Mouse (Mus musculus) liver, adult 2 months (tissue): ENCODE results near the gene Rrp7a. TPM values are rescaled to one million over a fixed set of nuclear protein-coding genes. Genes with fewer than 3 reads are reported as not detected.
A peak's percentile ranks its signal among the peaks of the same experiment; 100 is the strongest.

Experiments used
- DNase-seq: peaks from one replicate; pipeline ENCODE4 v3.0.0-alpha.2; 2011; ENCODE audit warnings: low read depth, low spot score; ENCODE audit errors: extremely low read depth
- H3K27ac ChIP-seq: fragments of 200-500 bp; replicated peaks from 2 replicates; pipeline ENCODE4 v1.5.1; 2012; ENCODE audit warnings: low read depth, mild to moderate bottlenecking, control low read depth, inconsistent platforms, low read length; ENCODE audit not compliant: insufficient read depth
- H3K27me3 ChIP-seq: fragments of 200-500 bp; 2 replicates; pipeline ENCODE4 v1.6.1; 2012; ENCODE audit warnings: mild to moderate bottlenecking, moderate library complexity, low read length, inconsistent platforms; ENCODE audit not compliant: control insufficient read depth, insufficient read depth
- H3K36me3 ChIP-seq: fragments of 200-500 bp; 2 replicates; pipeline ENCODE4 v1.6.1; 2012; ENCODE audit warnings: low read length, inconsistent platforms; ENCODE audit not compliant: control insufficient read depth, insufficient read depth
- H3K4me1 ChIP-seq: fragments of 200-500 bp; 2 replicates; pipeline ENCODE4 v1.6.1; 2011; ENCODE audit warnings: low read length; ENCODE audit not compliant: control insufficient read depth, insufficient read depth
- H3K4me3 ChIP-seq: fragments of 200-500 bp; 2 replicates; pipeline ENCODE4 v1.5.1; 2011; ENCODE audit warnings: low read depth, mild to moderate bottlenecking, control low read depth, low read length, moderate library complexity; ENCODE audit not compliant: insufficient read depth
- H3K79me2 ChIP-seq: fragments of 200-500 bp; 2 replicates; pipeline ENCODE4 v1.6.1; 2012; ENCODE audit warnings: inconsistent platforms, mild to moderate bottlenecking, low read length, moderate library complexity; ENCODE audit not compliant: control insufficient read depth, insufficient read depth
- H3K9ac ChIP-seq: fragments of 200-500 bp; 2 replicates; pipeline ENCODE4 v1.6.1; 2012; ENCODE audit warnings: low read depth, mild to moderate bottlenecking, control low read depth, inconsistent platforms, low read length
- CTCF ChIP-seq: fragments of 200-500 bp; IDR thresholded peaks from 2 replicates; pipeline ENCODE4 v1.5.1; 2011; ENCODE audit warnings: low read depth, low read length, control low read depth
- POLR2A ChIP-seq: fragments of 200-500 bp; IDR thresholded peaks from 2 replicates; pipeline ENCODE4 v1.6.1; 2011; ENCODE audit warnings: low read length, control low read depth; ENCODE audit not compliant: insufficient read depth; ENCODE audit errors: extremely low read depth
- WGBS: fragments of 180-500 bp; shearing (Covaris S2); methylation state at CpG from one replicate; pipeline ENCODE4 v1.1.7; 2018; 5-methylcytosine and 5-hydroxymethylcytosine counted together
- polyA plus RNA-seq: library from polyadenylated mRNA; depleted of rRNA; stranded (reverse); fragments of >200 nt; gene quantifications from 2 replicates; pipeline ENCODE4 v1.2.3, GENCODE M21; 2012
- total RNA-seq: library from RNA; depleted of rRNA; stranded (reverse); fragments of >200 nt; gene quantifications from 2 replicates; pipeline ENCODE4 v1.2.3, GENCODE M21; 2014

The Rrp7a gene
- total and polyA plus RNA-seq, 2 experiments, result 9.1 to 44.1 TPM

GRCm38 (mm10) chr15:83155672-83156419 is 33.2 kb upstream of the Rrp7a start:
- Histone ChIP-seq H3K79me2 (peaks cover 2% of the 10 kb centered on the region; the same call in 1 of the 2 replicates), H3K36me3 (peaks cover 26% of the 10 kb centered on the region), H3K27ac (peak overlapping the region; percentile 74), H3K4me3 (0 out of 2 replicates have a peak overlapping the region, but pooled peaks have one; percentile 1), H3K9ac (peak overlapping the region; percentile 56), H3K4me1 (peaks cover 28% of the 10 kb centered on the region), H3K27me3 (no peaks in the 10 kb centered on the region)
- TF ChIP-seq POLR2A (0 out of 2 replicates have a peak, but pooled peaks have one; percentile 31), CTCF (no peak)
- DNase-seq, result peak; percentile 92
- 25% methylated on average over 6 of the region's 6 CpGs for WGBS

DNA sequence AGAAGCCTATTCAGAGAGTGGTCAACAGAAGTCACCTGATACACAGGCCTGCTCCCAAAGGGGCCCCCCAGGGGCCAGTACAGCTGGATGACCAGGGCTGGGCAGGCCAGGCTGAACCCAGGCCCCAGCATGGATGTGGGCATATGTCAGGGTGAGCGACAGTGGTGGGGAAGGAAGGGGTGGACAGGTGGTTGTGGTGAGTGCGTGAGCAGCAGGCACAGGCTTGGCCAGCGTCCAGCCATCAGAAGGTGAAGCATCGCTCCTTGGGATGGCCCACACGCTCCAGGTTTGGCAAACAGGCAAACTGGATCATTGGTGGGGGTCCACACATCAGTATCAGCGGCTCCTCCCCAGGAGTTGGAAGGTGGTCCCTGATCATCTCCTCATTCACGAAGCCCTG is 31.7 kb upstream of the Rrp7a start:
- Histone ChIP-seq H3K4me3 (no peak overlapping the region), H3K4me1 (peaks cover 25% of the 10 kb centered on the region), H3K27me3 (no peaks in the 10 kb centered on the region), H3K9ac (no peak overlapping the region), H3K27ac (no peak overlapping the region), H3K36me3 (peaks cover 12% of the 10 kb centered on the region), H3K79me2 (no peaks in the 10 kb centered on the region)
- TF ChIP-seq CTCF, result no peak
- no peak for TF ChIP-seq POLR2A
- 89% methylated on average over 7 of the region's 7 CpGs for WGBS
- no peak for DNase-seq

DNA sequence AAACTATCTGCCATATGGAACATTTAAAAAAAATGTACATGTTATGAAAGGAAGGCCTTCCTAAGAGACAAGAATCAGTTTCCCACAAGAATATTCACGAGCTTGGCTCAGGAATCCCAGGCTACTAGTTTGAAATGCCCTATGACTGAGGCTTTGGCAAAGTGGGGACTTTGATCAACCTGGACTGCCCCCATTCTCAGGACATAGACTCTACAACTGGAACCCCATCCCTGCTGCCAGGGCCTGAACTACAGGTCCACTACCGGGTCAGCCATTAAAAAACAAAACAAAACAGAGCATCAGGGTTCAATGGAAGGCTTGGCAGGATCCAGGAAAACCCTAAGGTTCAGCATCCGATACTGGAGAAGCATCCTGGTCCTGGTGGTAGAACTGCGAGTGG is 28.1 kb upstream of the Rrp7a start:
- H3K4me1 ChIP-seq, result peaks cover 14% of the 10 kb centered on the region
- H3K4me3 ChIP-seq, result no peak overlapping the region
- H3K79me2 ChIP-seq, result peaks cover 25% of the 10 kb centered on the region
- H3K27me3 ChIP-seq, result no peaks in the 10 kb centered on the region
- peaks cover 9% of the 10 kb centered on the region; the same call in 1 of the 2 replicates for H3K36me3 ChIP-seq
- TF ChIP-seq CTCF, result no peak
- no peak for TF ChIP-seq POLR2A
- H3K9ac ChIP-seq, result no peak overlapping the region
- DNase-seq, result no peak
- 47% methylated on average over 4 of the region's 4 CpGs for WGBS
- no peak overlapping the region for H3K27ac ChIP-seq

DNA sequence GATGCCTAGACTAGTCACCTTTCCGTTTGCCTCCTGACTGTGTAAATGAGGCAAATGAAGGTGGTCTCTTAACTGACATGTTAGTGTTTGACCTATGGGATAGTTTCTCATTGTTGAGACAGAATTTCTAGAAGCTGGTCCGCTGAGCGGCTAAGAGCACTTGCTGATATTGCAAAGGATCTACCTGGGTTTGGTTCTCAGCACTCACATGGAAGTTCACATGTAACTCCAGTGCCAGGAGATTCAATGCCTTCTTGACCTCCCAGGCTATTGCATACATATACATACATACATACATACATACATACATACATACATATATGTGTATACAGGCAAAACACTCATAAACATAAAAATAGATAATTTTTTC is 27.5 kb upstream of the Rrp7a start:
- peaks cover 8% of the 10 kb centered on the region; the same call in 1 of the 2 replicates for H3K36me3 ChIP-seq
- no peaks in the 10 kb centered on the region for H3K27me3 ChIP-seq
- DNase-seq, result no peak
- peaks cover 31% of the 10 kb centered on the region for H3K79me2 ChIP-seq
- H3K27ac ChIP-seq, result peak overlapping the region; percentile 74
- H3K4me3 ChIP-seq, result no peak overlapping the region
- TF ChIP-seq CTCF (no peak), POLR2A (no peak)
- WGBS, result 34% methylated on average over 3 of the region's 3 CpGs
- H3K9ac ChIP-seq, result peak overlapping the region; percentile 47
- peaks cover 10% of the 10 kb centered on the region for H3K4me1 ChIP-seq

DNA sequence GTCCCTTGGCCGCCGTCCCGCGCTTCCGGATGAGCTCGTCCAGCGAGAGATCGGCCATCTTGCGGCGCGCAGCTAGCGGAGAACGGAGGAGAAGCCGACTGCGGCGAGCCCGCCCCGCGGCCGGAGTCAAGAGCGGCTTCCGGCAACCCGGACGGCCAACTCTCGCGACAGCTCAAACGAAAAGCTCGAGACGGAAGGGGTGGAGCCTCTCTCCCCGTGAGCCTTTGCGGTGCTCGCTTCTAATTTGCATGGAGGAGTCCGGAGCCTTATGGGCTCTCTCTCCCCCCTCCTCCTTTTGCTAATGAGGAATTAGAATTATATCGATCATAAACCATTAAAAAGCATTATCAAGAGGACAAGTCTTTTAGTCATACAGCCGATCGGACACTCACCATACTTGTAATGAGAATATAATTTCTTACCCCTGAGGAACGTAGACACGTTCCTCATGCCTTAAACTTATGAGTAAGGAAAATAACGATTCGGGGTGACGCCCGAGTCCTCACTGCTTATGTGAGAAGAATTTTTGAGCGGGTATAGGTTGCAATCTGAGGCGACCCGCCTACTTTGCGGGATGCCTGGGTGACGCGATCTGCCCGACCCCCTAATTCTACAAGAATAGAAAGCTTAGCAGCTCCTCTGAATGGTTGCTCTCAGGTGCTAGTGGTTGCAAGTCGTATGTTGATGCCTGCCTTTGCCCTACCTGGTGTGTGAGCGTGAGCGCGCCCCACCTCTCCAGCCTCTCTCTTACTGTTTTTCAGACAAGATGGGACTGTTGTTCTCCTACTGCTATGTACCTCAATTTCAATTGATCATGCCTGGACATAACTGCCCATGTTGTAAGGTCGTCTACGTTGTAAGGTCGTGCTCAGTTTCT is 26.8 kb upstream of the Rrp7a start, which contains the start of gene Poldip3:
Gene Poldip3 (minus strand): TSS at position 189 of the 877 bp plus-strand sequence.
- under 1% methylated on average over 56 of the region's 56 CpGs for WGBS
- Histone ChIP-seq H3K79me2 (peaks cover 38% of the 10 kb centered on the region), H3K4me1 (peaks cover 10% of the 10 kb centered on the region), H3K36me3 (peaks cover 8% of the 10 kb centered on the region; the same call in 1 of the 2 replicates), H3K4me3 (peak within 1 kb of the TSS; percentile 98), H3K9ac (peak within 1 kb of the TSS; percentile 99), H3K27me3 (no peaks in the 10 kb centered on the region), H3K27ac (peak within 1 kb of the TSS; percentile 97)
- TF ChIP-seq POLR2A, result peak; percentile 91
- no peak for TF ChIP-seq CTCF
- DNase-seq, result peak; percentile 90
